Mouse (Mus musculus): Measurements from ENCODE around the gene Pdk1.

DNA sequence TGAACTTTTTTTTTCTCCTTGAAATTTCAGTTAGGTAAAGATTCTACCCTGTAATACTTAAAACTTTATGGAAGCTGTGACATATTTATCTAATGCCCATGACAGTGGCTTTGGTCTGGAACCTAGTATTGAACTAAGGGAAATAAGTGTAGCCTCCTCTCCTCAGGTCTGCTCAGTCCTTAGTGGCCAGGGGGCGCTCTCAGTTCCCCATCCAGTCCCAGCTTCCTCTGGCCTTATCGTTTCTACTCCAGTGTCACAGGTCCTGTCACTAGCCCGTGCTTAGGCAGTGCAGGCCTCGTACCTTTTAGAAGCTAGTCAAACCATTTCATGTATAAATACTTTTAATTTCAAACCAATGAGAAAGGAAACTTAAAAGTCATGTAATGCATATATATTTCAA, 15.4 kb downstream of the Pdk1 start:
- TF ChIP-seq CTCF (IDR thresholded peaks at IDR 0.05) (no peak), EP300 (IDR thresholded peaks at IDR 0.05; ENCODE audit: insufficient read depth, low read depth, low read length) (no peak), POLR2A (IDR thresholded peaks at IDR 0.05; ENCODE audit: insufficient read depth, low read depth, low read length) (no peak)

Data from heart, adult 2 months (tissue).